Mouse (Mus musculus) lung, embryonic 16.5 days (tissue): Measurements from ENCODE around the gene Ocrl. TPM values are rescaled to one million over a fixed set of nuclear protein-coding genes. Genes with fewer than 3 reads are reported as not detected.

Experiments
- ATAC-seq: fragments of 200-750 bp; cut with Nextera tagmentation; 2 replicates; pipeline ENCODE4 v1.8.0; 2017; ENCODE audit warnings: low read depth, mild to moderate bottlenecking, moderate library complexity
- H3K27ac ChIP-seq: fragments of 300-500 bp; sonication (generic); 2 replicates; pipeline ENCODE4 v1.5.1; 2014; ENCODE audit warnings: mild to moderate bottlenecking, control low read depth, low read length
- H3K27me3 ChIP-seq: fragments of 300-500 bp; sonication (generic); 2 replicates; pipeline ENCODE4 v1.6.1; 2014; ENCODE audit warnings: low read depth, low read length, mixed read lengths; ENCODE audit not compliant: control insufficient read depth, insufficient read depth
- H3K36me3 ChIP-seq: fragments of 300-500 bp; sonication (generic); 2 replicates; pipeline ENCODE4 v1.6.1; 2014; ENCODE audit warnings: low read length; ENCODE audit not compliant: control insufficient read depth, insufficient read depth
- H3K4me1 ChIP-seq: fragments of 300-500 bp; sonication (generic); replicated peaks from 2 replicates; pipeline ENCODE4 v1.6.1; 2014; ENCODE audit warnings: low read length, mixed read lengths; ENCODE audit not compliant: control insufficient read depth, insufficient read depth
- H3K4me2 ChIP-seq: fragments of 300-500 bp; sonication (generic); 2 replicates; pipeline ENCODE4 v1.6.1; 2014; ENCODE audit warnings: low read depth, low read length, control low read depth
- H3K4me3 ChIP-seq: fragments of 300-500 bp; sonication (generic); 2 replicates; pipeline ENCODE4 v1.5.1; 2014; ENCODE audit warnings: mild to moderate bottlenecking, low read length, control low read depth
- H3K9ac ChIP-seq: fragments of 300-500 bp; sonication (generic); 2 replicates; pipeline ENCODE4 v1.6.1; 2014; ENCODE audit warnings: low read length, control low read depth
- H3K9me3 ChIP-seq: fragments of 300-500 bp; sonication (generic); 2 replicates; pipeline ENCODE4 v1.6.1; 2016; ENCODE audit warnings: low read length; ENCODE audit not compliant: control insufficient read depth
- WGBS: fragments of 180-500 bp; shearing (Covaris S2); extraction: QIAGEN DNeasy Blood & Tissue Kit; methylation state at CpG from one replicate; pipeline ENCODE4 v1.1.7; 2014; 5-methylcytosine and 5-hydroxymethylcytosine counted together
- polyA plus RNA-seq: library from polyadenylated mRNA; unstranded; fragments of >200 nt; fragmentation: Nextera tagmentation; extraction: Ambion mirVana; gene quantifications from 2 replicates; pipeline ENCODE4 v1.2.1, GENCODE M21; 2015

The Ocrl gene
- polyA plus RNA-seq, 1 experiment from 2014 or later: 17.9 TPM

DNA sequence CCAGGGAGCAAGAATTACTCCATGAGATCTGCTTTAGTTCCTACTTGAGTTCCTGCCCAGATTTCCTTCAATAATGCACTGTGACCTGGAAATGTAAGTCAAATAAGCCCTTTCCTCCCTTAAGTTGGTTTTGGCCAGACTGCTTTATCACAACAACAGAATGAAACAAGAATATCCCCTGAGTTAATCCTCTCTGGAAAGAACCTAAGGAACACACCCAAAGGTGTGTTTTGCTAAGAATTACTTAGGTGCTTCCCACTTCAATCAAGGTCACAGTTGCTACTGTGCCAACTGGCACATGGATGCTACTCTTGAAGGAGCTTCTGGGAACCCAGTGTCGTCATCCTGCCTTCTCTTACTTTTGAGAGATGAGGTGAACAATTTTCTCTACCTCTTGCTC is 92.6 kb downstream of the Ocrl start:
- H3K4me2 ChIP-seq: no peak overlapping the region

DNA sequence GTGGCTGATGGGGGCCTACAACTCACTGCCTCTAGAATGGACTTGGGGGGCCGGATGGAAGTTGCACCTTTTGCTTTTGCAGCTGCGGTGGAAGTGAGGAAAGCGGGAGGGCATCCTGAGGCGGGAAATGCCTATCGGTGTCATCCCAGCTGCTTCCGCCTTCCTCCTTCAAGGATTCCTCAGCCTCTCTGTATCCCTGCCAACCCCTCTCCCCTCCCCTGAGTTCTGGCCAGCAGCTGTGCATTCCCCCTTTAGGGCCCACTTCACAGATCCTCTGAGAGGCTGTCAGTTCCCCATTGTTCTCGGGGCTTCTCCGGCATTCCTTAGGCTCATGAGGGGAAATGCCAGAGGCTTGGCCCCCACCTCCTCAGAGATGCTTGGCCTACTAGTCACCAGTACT is 93.9 kb downstream of the Ocrl start:
- 57% methylated on average over 8 of the region's 8 CpGs for WGBS
- Histone ChIP-seq H3K27ac (no peak overlapping the region), H3K36me3 (no peaks in the 10 kb centered on the region), H3K27me3 (no peaks in the 10 kb centered on the region), H3K4me3 (no peak overlapping the region), H3K4me1 (no peaks in the 10 kb centered on the region), H3K4me2 (no peak overlapping the region), H3K9ac (no peak overlapping the region), H3K9me3 (no peaks in the 10 kb centered on the region)
- peak; percentile 65; the same call in 1 of the 2 replicates for ATAC-seq

More for the DNA sequence above, 92.6 kb downstream of the Ocrl start:
- H3K4me3 ChIP-seq: no peak overlapping the region
- no peaks in the 10 kb centered on the region for H3K27me3 ChIP-seq
- no peak overlapping the region for H3K9ac ChIP-seq
- no peaks in the 10 kb centered on the region for H3K9me3 ChIP-seq
- WGBS: 82% methylated on average over 1 of the region's 1 CpGs
- H3K4me1 ChIP-seq: no peaks in the 10 kb centered on the region
- H3K36me3 ChIP-seq: no peaks in the 10 kb centered on the region
- no peak overlapping the region for H3K27ac ChIP-seq
- no peak for ATAC-seq

DNA sequence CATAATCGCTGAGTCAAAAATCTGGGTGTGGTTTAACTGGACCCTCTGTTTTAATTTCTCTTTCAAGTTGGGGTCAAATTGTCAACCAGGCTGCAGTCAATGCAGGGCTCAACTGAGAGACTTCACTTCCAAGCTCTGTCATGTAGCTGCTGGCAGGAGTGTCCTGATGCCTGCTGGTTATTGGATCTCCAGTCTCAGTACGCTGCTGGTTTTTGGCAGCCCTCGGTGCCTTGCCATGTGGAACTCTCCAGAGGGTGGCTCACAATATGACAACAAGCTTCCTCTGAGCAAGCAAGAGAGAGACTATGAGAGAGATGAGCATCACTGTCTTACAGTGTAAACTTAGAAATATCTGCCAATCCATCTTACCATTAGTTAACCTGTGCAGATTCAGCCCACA is 99.5 kb downstream of the Ocrl start:
- no peak for ATAC-seq
- Histone ChIP-seq H3K9ac (no peak overlapping the region), H3K36me3 (no peaks in the 10 kb centered on the region), H3K4me3 (no peak overlapping the region), H3K27ac (no peak overlapping the region), H3K4me2 (no peak overlapping the region), H3K9me3 (no peaks in the 10 kb centered on the region), H3K27me3 (no peaks in the 10 kb centered on the region), H3K4me1 (no peaks in the 10 kb centered on the region)
- 81% methylated on average over 3 of the region's 3 CpGs for WGBS

Other genes with a start within 250 kb of the Ocrl start
- 28.9 and 32.9 TPM in 2 replicates for gene Smarca1, start 19.4 kb upstream of the Ocrl start, polyA plus RNA-seq
- gene Apln, start 122.5 kb downstream of the Ocrl start, polyA plus RNA-seq: 9.8 and 12.4 TPM in 2 replicates
- gene Xpnpep2, start 196.3 kb downstream of the Ocrl start, polyA plus RNA-seq: 1.1 and 1.5 TPM in 2 replicates
- gene Sash3, start 234.0 kb downstream of the Ocrl start, polyA plus RNA-seq: 4.1 and 6.7 TPM in 2 replicates